In the genomic region with DNA sequence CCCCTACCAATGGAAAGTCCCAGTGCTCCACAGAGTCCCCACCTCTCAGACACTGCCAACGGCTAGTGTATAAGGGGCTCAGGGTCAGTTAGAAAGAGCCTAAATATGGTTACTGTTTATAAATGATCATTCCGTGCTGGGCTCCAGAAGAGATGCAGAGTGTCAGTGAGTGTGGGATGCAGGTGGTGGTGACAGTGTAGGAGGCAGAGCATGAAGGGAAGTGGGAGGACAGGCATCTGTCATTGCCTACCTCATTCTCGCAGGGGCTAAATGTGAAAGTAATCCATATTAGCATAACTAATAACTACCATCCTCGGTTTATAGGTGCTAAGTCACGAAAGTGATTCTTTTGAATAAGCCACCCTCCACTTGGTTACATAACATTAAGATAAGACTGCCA, we compare ENCODE assay signal across 20 mouse cellular contexts. TPM values are rescaled to one million over a fixed set of nuclear protein-coding genes. Genes with fewer than 3 reads are reported as not detected.
DNase-seq lines count a peak whose midpoint lies in the region; ATAC-seq lines count a peak whose summit lies in the region.
"Had no signal": no experiment of that assay in that cellular context is flagged by ENCODE, and none has a peak within 500 bp of the region (broad histone marks: within the 10 kb centered on the region; RNA-seq: fewer than 3 reads in every experiment).

No protein-coding gene starts in this region.

- peak overlapping the region; percentile 79 for H3K4me3 ChIP-seq in megakaryocyte, embryonic 14.5 days (replicated peaks)
- H3K4me3 ChIP-seq: erythroblast, embryonic 14.5 days; heart, embryonic 12.5 days; hindbrain, embryonic 13.5 days; limb, embryonic 15.5 days; midbrain, embryonic 12.5 days; neural tube, embryonic 13.5 days; stomach, embryonic 15.5 days had no signal

- DNase-seq in brain, adult 2 months (ENCODE audit: low read depth, low spot score): peak; percentile 70
- peak; percentile 53 to 65 for DNase-seq in layer of hippocampus, adult 8-10 months (ENCODE audit: low spot score in 2 of 2)
- DNase-seq in ovary, postnatal 10 days (ENCODE audit: low spot score): no peak
- DNase-seq in gastrocnemius, postnatal 25 days: no peak
- DNase-seq: cerebellum, adult 11-12 months; cerebellum, adult 9-11 months; gastrocnemius, postnatal 14 days; heart, adult 11 months; lung, adult 2 months had no signal

- H3K36me3 ChIP-seq in megakaryocyte, embryonic 14.5 days (replicated peaks; ENCODE audit: low read length): peaks cover 93% of the 10 kb centered on the region

- ATAC-seq in megakaryocyte, adult 5-6 weeks (ENCODE audit: poor library complexity, severe bottlenecking): no peak
- ATAC-seq: intestine, postnatal 0 days had no signal

- H3K9me3 ChIP-seq in megakaryocyte, embryonic 14.5 days: no peaks in the 10 kb centered on the region
- H3K9me3 ChIP-seq: G1E; heart, embryonic 12.5 days; hindbrain, embryonic 13.5 days; limb, embryonic 15.5 days; midbrain, embryonic 12.5 days; neural tube, embryonic 13.5 days; stomach, embryonic 15.5 days had no signal

- no peaks in the 10 kb centered on the region for H3K27me3 ChIP-seq in megakaryocyte, embryonic 14.5 days (replicated peaks)
- H3K27me3 ChIP-seq: heart, embryonic 12.5 days; hindbrain, embryonic 13.5 days; limb, embryonic 15.5 days; midbrain, embryonic 12.5 days; neural tube, embryonic 13.5 days; stomach, embryonic 15.5 days had no signal

- H3K4me1 ChIP-seq in megakaryocyte, embryonic 14.5 days: peaks cover 95% of the 10 kb centered on the region
- H3K4me1 ChIP-seq: hindbrain, embryonic 13.5 days; limb, embryonic 15.5 days; midbrain, embryonic 12.5 days; neural tube, embryonic 13.5 days; stomach, embryonic 15.5 days had no signal

RNA-seq across cellular contexts. Expression of a gene that starts 15.1 kb away (rescaled TPM):
- polyA plus RNA-seq in megakaryocyte, embryonic 14.5 days (2012; ENCODE audit: insufficient read depth, low replicate concordance): 88.2 and 145 TPM in 2 replicates
- 417 and 420 TPM in 2 replicates for total RNA-seq in megakaryocyte, adult 5-6 weeks (2015)
- 551 and 589 TPM in 2 replicates for total RNA-seq in megakaryocyte, adult 5-6 weeks (2017)
- total RNA-seq in layer of hippocampus, adult 8-10 months (2022): 100 to 1,000 TPM; 280 to 333 (median 312) TPM
- 10 to 100 TPM; 20.5 to 24.6 TPM for total RNA-seq in gastrocnemius, postnatal 25 days (2021)

RNA-seq across cellular contexts. Expression of a gene that starts 34.7 kb away (rescaled TPM):
- 4.9 TPM in 1 of 2 replicates, not detected in the other for polyA plus RNA-seq in megakaryocyte, embryonic 14.5 days (2012; ENCODE audit: insufficient read depth, low replicate concordance)
- 125 and 133 TPM in 2 replicates for total RNA-seq in megakaryocyte, adult 5-6 weeks (2015)
- total RNA-seq in megakaryocyte, adult 5-6 weeks (2017): 95.0 and 101 TPM in 2 replicates
- total RNA-seq in layer of hippocampus, adult 8-10 months (2022): 100 to 1,000 TPM in 3 of 4 experiments, 10 to 100 TPM in 1; 91.5 to 118 (median 113) TPM
- 10 to 100 TPM in 1 of 2 experiments, 1 to 10 TPM in 1; 9.5 to 10.5 TPM for total RNA-seq in gastrocnemius, postnatal 25 days (2021)

Comparison
In these comparisons a context has a peak if more than half of its experiments do, and no peak if none do; other contexts are left out.
1. DNase-seq: peak in brain, adult 2 months (single experiment) and layer of hippocampus, adult 8-10 months (2 of 2); none in ovary, postnatal 10 days (single experiment) and gastrocnemius, postnatal 25 days (single experiment).
2. RNA of a gene that starts 15.1 kb away (total RNA-seq): 417 to 589 TPM in megakaryocyte, adult 5-6 weeks and 280 to 333 TPM in layer of hippocampus, adult 8-10 months; 20.5 to 24.6 TPM in gastrocnemius, postnatal 25 days; every median in the first group is over 10 times any median in the second.
3. RNA of a gene that starts 34.7 kb away (total RNA-seq): 95.0 to 133 TPM in megakaryocyte, adult 5-6 weeks and 91.5 to 118 TPM in layer of hippocampus, adult 8-10 months; 9.5 to 10.5 TPM in gastrocnemius, postnatal 25 days; every median in the first group is over 4 times any median in the second.